Mouse (Mus musculus) brain, embryonic 14.5 days (tissue): ENCODE results near the gene Dpm2. TPM values are rescaled to one million over a fixed set of nuclear protein-coding genes. Genes with fewer than 3 reads are reported as not detected.

ENCODE experiments used
- DNase-seq: peaks from one replicate; pipeline ENCODE4 v3.0.0-alpha.2; 2011; ENCODE audit warnings: low read depth
- CTCF ChIP-seq: fragments of 200-500 bp; IDR thresholded peaks from 2 replicates; pipeline ENCODE4 v1.5.1; 2012; ENCODE audit warnings: inconsistent platforms, mild to moderate bottlenecking, moderate library complexity, borderline replicate concordance; ENCODE audit not compliant: insufficient read depth, insufficient read length; ENCODE audit errors: extremely low read depth
- POLR2A ChIP-seq: fragments of 200-500 bp; IDR thresholded peaks from 2 replicates; pipeline ENCODE4 v1.6.1; 2012; ENCODE audit warnings: mild to moderate bottlenecking, inconsistent platforms, borderline replicate concordance; ENCODE audit not compliant: poor library complexity, insufficient read depth, insufficient read length, severe bottlenecking; ENCODE audit errors: extremely low read depth
- polyA plus RNA-seq: library from polyadenylated mRNA; depleted of rRNA; stranded (reverse); fragments of >200 nt; gene quantifications from 2 replicates; pipeline ENCODE4 v1.2.3, GENCODE M21; 2012

Dpm2 gene
- polyA plus RNA-seq, 1 experiment, result 155 TPM

DNA sequence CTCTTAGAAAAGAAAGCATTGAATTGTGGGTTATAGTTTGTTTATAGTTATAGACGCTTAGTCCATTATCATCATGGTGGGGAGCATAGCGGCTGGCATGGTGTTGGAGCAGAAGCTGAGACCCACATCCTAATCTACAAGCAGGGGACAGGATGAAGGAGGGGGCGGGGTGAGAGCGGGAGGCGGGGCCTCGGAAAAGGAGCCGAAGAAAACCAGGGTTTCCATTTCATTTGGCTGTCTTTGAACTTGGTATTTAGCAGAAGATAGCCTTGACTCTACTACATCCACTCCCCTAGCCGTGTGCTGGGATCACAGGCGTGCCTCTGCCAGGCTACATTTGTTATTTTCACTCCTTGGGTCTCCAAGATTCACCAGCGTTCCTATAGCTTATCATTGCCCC is 34.0 kb downstream of the Dpm2 start:
- no peak for DNase-seq
- no peak for TF ChIP-seq POLR2A
- TF ChIP-seq CTCF, result no peak

DNA sequence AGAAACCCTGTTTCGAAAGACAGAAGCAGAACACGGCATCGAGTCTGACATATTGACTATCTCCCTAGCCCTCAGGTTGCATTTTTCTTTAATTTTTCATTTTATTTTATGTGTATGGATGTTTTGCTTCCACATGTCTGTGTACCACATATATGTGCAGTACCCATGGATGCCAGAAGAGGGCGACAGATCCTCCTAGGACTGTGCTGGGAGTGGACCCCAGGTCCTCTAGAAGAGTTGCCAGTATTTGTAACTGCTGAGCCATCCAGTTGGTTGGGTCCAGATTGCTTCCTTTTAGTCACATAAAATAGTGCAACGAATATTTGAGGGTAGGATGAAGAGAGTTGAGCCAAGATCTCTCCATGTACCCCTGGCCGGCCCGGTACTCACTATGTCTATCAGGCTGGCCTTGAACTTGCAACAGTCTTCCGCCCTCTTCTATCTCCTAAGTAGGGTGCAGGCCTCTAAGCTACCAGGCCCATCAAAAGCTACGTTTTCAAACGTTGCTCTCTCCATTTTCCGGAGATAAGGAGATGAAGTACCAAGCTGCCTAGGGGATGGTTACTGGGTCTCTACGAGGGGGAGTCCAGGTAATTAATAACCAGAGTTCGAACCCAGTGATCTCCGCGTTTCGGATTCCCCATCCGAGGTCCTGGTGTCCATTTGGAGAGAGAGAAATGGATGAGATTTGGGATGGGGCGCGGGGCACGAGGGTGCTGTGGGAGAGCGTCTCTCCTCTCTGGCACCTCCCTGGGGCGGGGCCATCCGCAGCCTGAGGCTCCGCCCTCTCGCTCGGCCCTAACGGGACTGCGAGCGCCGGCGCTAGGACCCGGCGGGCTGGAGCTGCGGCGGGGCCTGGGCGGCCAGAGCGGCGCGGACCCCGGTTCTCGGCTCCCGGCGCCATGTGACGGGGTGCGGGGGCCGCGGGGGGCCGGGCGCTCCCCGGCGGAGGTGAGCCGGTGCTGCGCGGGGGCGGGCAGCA is 35.8 kb downstream of the Dpm2 start:
- TF ChIP-seq CTCF (peak; percentile 52; the same call in 1 of the 2 replicates), POLR2A (0 out of 2 replicates have a peak, but pooled peaks have one; percentile 45)
- DNase-seq, result peak; percentile 87

DNA sequence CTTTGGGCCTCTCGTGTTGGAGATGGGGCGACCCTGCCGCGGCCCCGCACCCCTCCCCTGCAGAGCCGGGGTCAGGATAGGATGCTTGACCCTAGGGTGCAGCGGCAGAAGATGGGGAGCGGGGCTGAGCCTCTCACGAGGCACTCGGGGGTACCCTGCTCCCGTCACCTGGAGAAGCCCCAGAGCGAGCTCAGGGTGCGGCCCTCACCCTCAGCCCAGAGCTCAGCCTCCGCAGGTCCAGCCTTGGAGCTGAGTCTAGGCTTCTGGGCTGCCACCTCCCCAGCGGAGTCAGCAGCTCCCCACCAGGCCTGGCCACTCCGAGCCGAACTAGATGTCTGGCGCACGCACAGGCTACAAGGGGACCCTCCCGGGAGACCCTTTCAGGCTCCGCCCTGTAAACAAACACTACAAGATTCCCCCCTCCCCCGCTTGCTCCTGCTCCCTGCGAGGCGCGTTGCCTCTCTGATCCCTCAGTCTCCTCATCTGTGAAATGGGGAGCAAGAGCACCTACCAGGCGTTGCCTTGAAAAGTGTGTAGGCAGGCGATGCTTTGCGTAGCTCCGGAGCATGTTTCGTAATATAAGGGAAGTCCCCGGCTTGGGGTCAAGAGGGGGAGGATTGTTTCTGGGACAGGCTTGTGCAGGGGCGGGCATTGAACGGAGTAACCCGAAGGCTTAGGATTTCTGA is 36.7 kb downstream of the Dpm2 start:
- no peak for TF ChIP-seq POLR2A
- TF ChIP-seq CTCF, result no peak
- DNase-seq, result peak; percentile 45

DNA sequence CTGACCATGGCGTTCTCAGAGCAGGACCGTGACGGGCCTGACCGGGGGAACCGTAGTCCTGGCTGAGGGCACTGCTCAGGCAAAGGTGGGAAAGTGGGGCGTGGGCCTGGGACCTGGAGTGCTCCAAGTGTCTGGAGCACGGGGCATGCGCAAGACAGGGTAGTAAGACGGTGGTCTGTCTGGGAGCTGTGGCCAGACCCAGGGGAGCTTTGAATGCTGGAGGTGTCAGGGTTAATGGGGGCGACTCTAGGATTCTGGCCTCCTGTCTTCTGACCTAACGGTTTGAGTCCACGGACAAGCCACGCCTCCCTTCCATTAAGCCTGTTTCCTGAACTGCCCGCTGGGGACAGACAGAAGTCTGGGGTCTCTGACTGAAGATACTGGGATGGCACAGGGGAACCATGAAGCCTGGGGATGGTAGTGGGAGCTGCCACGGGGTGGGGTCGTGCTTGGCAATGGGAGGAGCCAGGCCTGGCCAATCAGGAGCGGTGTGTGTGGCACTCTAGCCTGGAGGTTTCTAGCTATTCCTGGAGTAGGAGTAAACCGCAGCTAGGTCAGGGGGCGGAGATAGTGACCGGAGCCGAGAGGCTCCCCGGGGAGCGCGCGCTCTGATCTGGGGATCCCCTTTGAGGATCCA is 37.6 kb downstream of the Dpm2 start:
- DNase-seq, result peak; percentile 45
- TF ChIP-seq CTCF (no peak), POLR2A (no peak)

DNA sequence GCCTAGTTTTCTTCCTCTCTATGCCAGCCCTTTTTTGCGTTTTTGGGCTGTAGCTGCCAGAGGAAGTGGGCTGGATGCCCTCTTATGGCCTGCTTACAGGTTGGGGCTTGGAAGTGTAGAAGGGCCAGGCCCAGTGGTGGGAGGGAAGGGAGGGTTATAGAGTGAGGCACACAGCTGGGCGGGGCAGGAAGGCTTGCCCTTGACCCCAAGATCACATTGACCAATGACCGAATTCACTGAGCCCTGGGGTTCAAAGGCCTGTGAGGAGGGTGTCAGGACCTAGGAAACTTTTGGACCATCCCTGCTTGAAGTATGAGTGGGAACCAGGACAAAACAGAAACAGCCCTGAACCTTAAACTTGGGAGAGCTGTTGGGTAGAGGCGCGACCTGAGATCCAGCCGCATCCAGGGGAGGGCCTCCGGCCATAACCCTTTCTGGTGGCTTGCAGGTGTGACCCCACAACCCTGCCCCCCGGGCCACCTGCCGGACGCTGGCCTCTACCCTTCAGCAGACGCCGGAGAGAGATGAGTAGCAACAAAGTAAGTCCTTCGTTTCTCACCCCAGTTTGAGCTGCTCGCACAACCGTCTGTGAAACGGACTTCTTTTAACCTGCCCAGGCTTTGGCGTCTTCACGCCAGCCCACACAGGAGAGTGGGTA is 38.2 kb downstream of the Dpm2 start:
- TF ChIP-seq POLR2A (no peak), CTCF (no peak)
- no peak for DNase-seq

DNA sequence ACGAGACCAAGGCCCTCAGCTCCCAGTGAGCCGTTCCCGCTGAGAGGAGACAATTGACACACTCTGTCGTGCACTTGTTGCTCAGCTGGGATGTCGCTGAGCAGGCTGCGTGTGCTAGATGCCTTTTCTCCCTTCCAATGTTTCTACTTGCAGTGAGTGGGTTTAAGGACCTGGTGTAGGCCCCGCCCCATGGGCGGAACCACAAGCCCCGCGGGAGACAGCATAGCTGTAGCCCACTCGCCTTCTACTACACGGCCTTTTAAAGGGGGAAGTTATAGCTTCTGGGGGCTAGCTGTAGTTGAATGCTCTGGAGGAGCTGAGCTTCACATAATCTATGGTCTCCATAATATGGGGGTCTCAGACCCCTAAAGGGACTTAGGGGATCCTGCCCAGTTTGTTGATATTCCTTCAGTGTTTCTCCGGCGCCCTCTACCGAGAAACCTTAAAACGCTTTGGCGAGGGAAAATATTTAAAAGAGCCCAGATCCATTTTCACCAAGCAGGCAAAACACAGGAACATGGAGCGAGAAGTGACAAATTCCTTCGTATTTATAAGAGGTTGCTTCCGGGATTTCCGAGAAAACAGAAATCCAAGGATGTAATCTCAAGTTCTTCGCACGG is 40.1 kb downstream of the Dpm2 start:
- TF ChIP-seq POLR2A (no peak), CTCF (peak; percentile 44; the same call in 1 of the 2 replicates)
- DNase-seq, result peak; percentile 56

DNA sequence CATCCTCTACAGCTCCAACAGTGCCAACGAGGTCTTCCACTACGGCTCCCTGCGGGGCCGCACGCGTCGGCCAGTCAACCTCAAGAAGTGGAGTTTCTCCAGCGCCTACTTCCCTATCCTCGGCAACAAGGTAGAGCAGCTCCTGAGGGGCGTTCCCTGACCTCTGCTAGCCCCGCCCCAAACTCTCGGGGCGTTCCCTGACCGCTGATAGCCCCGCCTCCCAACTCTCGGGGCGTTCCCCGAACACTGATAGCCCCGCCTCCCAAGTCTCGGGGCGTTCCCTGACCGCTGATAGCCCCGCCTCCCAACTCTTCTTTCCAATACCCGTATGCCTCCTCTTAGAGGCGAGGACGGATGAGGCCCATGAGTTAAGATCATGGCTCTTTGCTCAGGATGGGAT is 41.6 kb downstream of the Dpm2 start:
- DNase-seq, result no peak
- TF ChIP-seq POLR2A, result no peak
- no peak for TF ChIP-seq CTCF

DNA sequence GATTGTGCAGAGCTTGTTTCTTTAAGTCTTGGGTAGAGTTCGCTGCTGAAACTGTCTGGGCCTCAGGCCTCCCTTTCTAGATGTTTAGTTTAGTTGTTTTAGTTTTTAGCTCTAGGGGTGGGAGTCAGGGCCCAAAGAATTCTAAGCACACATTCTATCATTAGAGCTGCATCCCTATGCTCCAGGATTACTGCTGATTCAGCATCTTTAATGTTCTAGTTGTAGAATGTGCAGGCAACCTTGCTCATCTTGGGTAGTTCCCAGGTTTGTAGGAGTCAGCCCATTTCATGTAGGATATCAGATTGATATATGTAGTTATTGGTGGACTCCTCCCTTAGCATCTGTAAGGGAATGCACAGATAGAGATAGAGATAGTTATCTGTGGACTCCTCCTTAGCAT is 46.5 kb downstream of the Dpm2 start:
- TF ChIP-seq POLR2A (no peak), CTCF (no peak)

DNA sequence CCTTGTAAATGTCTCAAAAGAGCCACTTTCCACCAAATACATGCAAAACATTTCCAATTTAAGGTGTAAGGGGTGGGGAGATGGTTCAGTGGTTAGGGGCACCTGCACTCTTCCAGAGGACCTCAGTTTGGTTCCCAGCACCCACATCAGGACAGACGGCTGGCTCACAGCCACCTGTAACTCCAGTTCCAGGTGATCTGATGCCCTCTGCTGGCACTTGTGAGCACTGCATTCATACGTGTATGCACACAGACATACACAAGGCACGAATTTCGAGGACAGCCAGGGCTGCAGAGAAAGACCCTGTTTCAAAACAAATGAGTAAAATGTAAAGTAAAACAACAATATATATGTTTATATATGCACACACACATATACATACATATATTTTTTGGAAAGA is 46.9 kb downstream of the Dpm2 start:
- TF ChIP-seq POLR2A (no peak), CTCF (peak; percentile 29; the same call in 1 of the 2 replicates)
- DNase-seq, result no peak

More for the DNA sequence above, 46.5 kb downstream of the Dpm2 start:
- DNase-seq, result no peak

DNA sequence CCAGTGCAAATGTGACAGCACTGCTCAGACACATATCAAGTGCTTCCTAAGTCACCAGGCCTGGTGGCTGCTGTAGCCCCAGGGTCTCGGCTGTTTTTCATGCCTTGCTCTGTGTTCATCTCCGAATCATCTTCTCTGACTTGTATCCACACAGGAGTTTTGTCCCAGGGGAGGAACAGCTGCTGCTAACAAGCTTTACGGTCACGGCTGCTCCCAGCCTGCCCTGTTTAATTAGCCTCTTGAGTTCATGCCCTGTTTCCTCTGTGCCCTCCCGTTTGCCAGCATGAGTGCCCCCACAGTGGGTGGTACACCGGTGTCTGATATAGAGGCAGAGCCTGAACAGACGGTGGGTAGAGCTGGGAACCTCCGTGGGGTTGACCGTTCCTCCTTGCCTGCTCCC is 47.4 kb downstream of the Dpm2 start:
- TF ChIP-seq CTCF (no peak), POLR2A (no peak)
- peak; percentile 47 for DNase-seq

DNA sequence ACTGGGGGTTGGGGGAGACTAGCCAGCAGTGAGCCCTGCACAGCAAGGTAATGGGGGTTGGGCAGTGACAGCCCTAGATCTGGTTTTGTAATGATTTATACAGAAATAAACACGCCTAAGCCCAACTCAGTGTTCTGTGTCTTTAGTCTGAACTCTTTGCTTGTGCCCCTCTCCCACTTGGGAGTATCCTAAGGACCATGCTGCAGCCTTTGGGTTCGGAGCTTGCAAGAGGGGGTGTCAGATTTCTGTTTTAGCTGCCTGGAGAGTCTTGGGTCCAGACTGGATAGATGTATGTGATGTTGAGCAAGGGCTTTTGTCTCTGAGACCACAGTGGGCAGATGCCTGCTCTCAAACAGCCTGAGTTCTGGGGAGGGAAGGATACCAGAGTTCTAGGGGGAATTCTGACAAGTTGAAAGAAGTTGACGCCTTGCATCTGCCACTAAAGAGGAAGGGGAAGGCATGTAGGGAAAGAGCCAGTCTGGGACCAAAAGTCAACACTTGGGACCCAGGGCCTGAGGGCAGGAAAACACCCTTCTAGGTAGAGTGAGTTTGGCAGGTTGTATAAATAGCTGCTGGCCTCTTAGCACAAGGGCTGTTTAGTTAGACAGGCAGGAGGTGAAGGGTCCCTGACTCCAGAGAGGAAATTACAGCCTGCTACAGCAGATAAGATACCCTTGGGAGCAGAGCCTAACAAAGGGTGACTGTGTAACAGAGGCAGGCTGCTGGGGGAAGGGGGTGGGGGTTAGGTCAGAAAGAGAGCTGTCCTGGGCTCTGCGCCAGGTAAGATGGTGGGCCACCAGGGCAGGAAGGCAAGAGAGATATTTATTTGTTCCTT is 50.2 kb downstream of the Dpm2 start:
- DNase-seq, result peak; percentile 67

More for the DNA sequence above, 50.2 kb downstream of the Dpm2 start:
- TF ChIP-seq CTCF (no peak), POLR2A (no peak)
